Mouse (Mus musculus): Measurements from ENCODE around the gene Elmsan1. TPM values are rescaled to one million over a fixed set of nuclear protein-coding genes. Genes with fewer than 3 reads are reported as not detected.
A peak's percentile ranks its signal among the peaks of the same experiment; 100 is the strongest.

The Elmsan1 gene
- polyA plus RNA-seq, 1 experiment from 2014 or later, result 12.5 TPM

- H3K27ac ChIP-seq, result no peak overlapping the region
- no peak for ATAC-seq (ENCODE audit: borderline replicate concordance, extremely low read depth, low FRiP score, low TSS enrichment)
- H3K36me3 ChIP-seq, result no peaks in the 10 kb centered on the region
- no peak overlapping the region for H3K9ac ChIP-seq
- no peak overlapping the region for H3K4me3 ChIP-seq
- H3K27me3 ChIP-seq, result no peaks in the 10 kb centered on the region
- no peak overlapping the region for H3K4me2 ChIP-seq
- WGBS, result 63% methylated on average over 18 of the region's 18 CpGs
- H3K9me3 ChIP-seq, result no peaks in the 10 kb centered on the region
- H3K4me1 ChIP-seq, result peaks cover 67% of the 10 kb centered on the region
Observed at GRCm38 (mm10) chr12:84201686-84202484, 16.8 kb downstream of the Elmsan1 start.

GRCm38 (mm10) chr12:84201222-84201621, 17.5 kb downstream of the Elmsan1 start:
- Histone ChIP-seq H3K9me3 (no peaks in the 10 kb centered on the region), H3K27ac (no peak overlapping the region), H3K27me3 (no peaks in the 10 kb centered on the region), H3K36me3 (no peaks in the 10 kb centered on the region), H3K4me1 (peaks cover 60% of the 10 kb centered on the region), H3K4me3 (no peak overlapping the region), H3K4me2 (no peak overlapping the region), H3K9ac (no peak overlapping the region)
- WGBS, result 57% methylated on average over 4 of the region's 4 CpGs
- ATAC-seq (ENCODE audit: borderline replicate concordance, extremely low read depth, low FRiP score, low TSS enrichment), result no peak

- no peak overlapping the region for H3K27ac ChIP-seq
- peaks cover 62% of the 10 kb centered on the region for H3K4me1 ChIP-seq
- no peak for ATAC-seq (ENCODE audit: borderline replicate concordance, extremely low read depth, low FRiP score, low TSS enrichment)
- H3K9me3 ChIP-seq, result no peaks in the 10 kb centered on the region
- H3K4me3 ChIP-seq, result no peak overlapping the region
- H3K36me3 ChIP-seq, result no peaks in the 10 kb centered on the region
- H3K9ac ChIP-seq, result no peak overlapping the region
- no peaks in the 10 kb centered on the region for H3K27me3 ChIP-seq
- WGBS, result 57% methylated on average over 10 of the region's 10 CpGs
- H3K4me2 ChIP-seq, result no peak overlapping the region
Observed at GRCm38 (mm10) chr12:84198880-84199279, 19.8 kb downstream of the Elmsan1 start.

- Histone ChIP-seq H3K36me3 (no peaks in the 10 kb centered on the region), H3K4me1 (peaks cover 55% of the 10 kb centered on the region), H3K9me3 (no peaks in the 10 kb centered on the region), H3K27me3 (no peaks in the 10 kb centered on the region), H3K4me2 (no peak overlapping the region), H3K9ac (no peak overlapping the region), H3K4me3 (no peak overlapping the region), H3K27ac (no peak overlapping the region)
- WGBS, result 50% methylated on average over 8 of the region's 8 CpGs
- ATAC-seq (ENCODE audit: borderline replicate concordance, extremely low read depth, low FRiP score, low TSS enrichment), result no peak
Observed at GRCm38 (mm10) chr12:84198076-84198679, 20.5 kb downstream of the Elmsan1 start.

GRCm38 (mm10) chr12:84195195-84195594, 23.5 kb downstream of the Elmsan1 start:
- ATAC-seq (ENCODE audit: borderline replicate concordance, extremely low read depth, low FRiP score, low TSS enrichment), result no peak
- H3K4me2 ChIP-seq, result no peak overlapping the region
- H3K9ac ChIP-seq, result no peak overlapping the region
- peaks cover 56% of the 10 kb centered on the region for H3K4me1 ChIP-seq
- no peak overlapping the region for H3K27ac ChIP-seq
- no peak overlapping the region for H3K4me3 ChIP-seq
- H3K9me3 ChIP-seq, result no peaks in the 10 kb centered on the region
- no peaks in the 10 kb centered on the region for H3K36me3 ChIP-seq
- H3K27me3 ChIP-seq, result no peaks in the 10 kb centered on the region
- 35% methylated on average over 6 of the region's 6 CpGs for WGBS

- H3K4me1 ChIP-seq, result peaks cover 63% of the 10 kb centered on the region
- H3K9ac ChIP-seq, result no peak overlapping the region; the same call in 1 of the 2 replicates
- peak overlapping the region; percentile 99 for H3K27ac ChIP-seq
- H3K9me3 ChIP-seq, result no peaks in the 10 kb centered on the region
- WGBS, result 3% methylated on average over 13 of the region's 13 CpGs
- no peaks in the 10 kb centered on the region for H3K36me3 ChIP-seq
- peak overlapping the region; percentile 74 for H3K4me3 ChIP-seq
- no peak for ATAC-seq (ENCODE audit: borderline replicate concordance, extremely low read depth, low FRiP score, low TSS enrichment)
- peak overlapping the region; percentile 94 for H3K4me2 ChIP-seq
- no peaks in the 10 kb centered on the region for H3K27me3 ChIP-seq
Observed at GRCm38 (mm10) chr12:84194400-84195109, 24.1 kb downstream of the Elmsan1 start.

- H3K4me3 ChIP-seq, result peak overlapping the region; percentile 74
- peaks cover 66% of the 10 kb centered on the region for H3K4me1 ChIP-seq
- no peaks in the 10 kb centered on the region for H3K27me3 ChIP-seq
- peak overlapping the region; percentile 86 for H3K9ac ChIP-seq
- peak overlapping the region; percentile 94 for H3K4me2 ChIP-seq
- peak overlapping the region; percentile 99 for H3K27ac ChIP-seq
- peak; percentile 93 for ATAC-seq (ENCODE audit: borderline replicate concordance, extremely low read depth, low FRiP score, low TSS enrichment)
- no peaks in the 10 kb centered on the region for H3K9me3 ChIP-seq
- H3K36me3 ChIP-seq, result no peaks in the 10 kb centered on the region
- under 1% methylated on average over 48 of the region's 49 CpGs for WGBS
Observed at GRCm38 (mm10) chr12:84193642-84194399, 24.9 kb downstream of the Elmsan1 start.

- no peaks in the 10 kb centered on the region for H3K27me3 ChIP-seq
- H3K9me3 ChIP-seq, result no peaks in the 10 kb centered on the region
- H3K4me1 ChIP-seq, result peaks cover 66% of the 10 kb centered on the region
- ATAC-seq (ENCODE audit: borderline replicate concordance, extremely low read depth, low FRiP score, low TSS enrichment), result peak; percentile 10; the same call in 1 of the 2 replicates
- H3K9ac ChIP-seq, result peak overlapping the region; percentile 86
- peak overlapping the region; percentile 99 for H3K27ac ChIP-seq
- WGBS, result 2% methylated on average over 97 of the region's 102 CpGs
- no peaks in the 10 kb centered on the region for H3K36me3 ChIP-seq
- H3K4me3 ChIP-seq, result peak overlapping the region; percentile 74
- H3K4me2 ChIP-seq, result peak overlapping the region; percentile 94
Observed at GRCm38 (mm10) chr12:84192741-84193641, 25.7 kb downstream of the Elmsan1 start.

- no peaks in the 10 kb centered on the region for H3K27me3 ChIP-seq
- H3K27ac ChIP-seq, result peak overlapping the region; percentile 99
- no peaks in the 10 kb centered on the region for H3K36me3 ChIP-seq
- peaks cover 69% of the 10 kb centered on the region for H3K4me1 ChIP-seq
- peak overlapping the region; percentile 86 for H3K9ac ChIP-seq
- H3K4me2 ChIP-seq, result peak overlapping the region; percentile 94
- 4% methylated on average over 13 of the region's 13 CpGs for WGBS
- ATAC-seq (ENCODE audit: borderline replicate concordance, extremely low read depth, low FRiP score, low TSS enrichment), result no peak
- no peaks in the 10 kb centered on the region for H3K9me3 ChIP-seq
- peak overlapping the region; percentile 74 for H3K4me3 ChIP-seq
Observed at GRCm38 (mm10) chr12:84192280-84192679, 26.4 kb downstream of the Elmsan1 start.

- peak overlapping the region; percentile 86 for H3K9ac ChIP-seq
- H3K27me3 ChIP-seq, result no peaks in the 10 kb centered on the region
- peaks cover 74% of the 10 kb centered on the region for H3K4me1 ChIP-seq
- peak overlapping the region; percentile 94 for H3K4me2 ChIP-seq
- no peaks in the 10 kb centered on the region for H3K9me3 ChIP-seq
- peak overlapping the region; percentile 74 for H3K4me3 ChIP-seq
- H3K27ac ChIP-seq, result no peak overlapping the region
- no peaks in the 10 kb centered on the region for H3K36me3 ChIP-seq
- 27% methylated on average over 5 of the region's 5 CpGs for WGBS
- no peak for ATAC-seq (ENCODE audit: borderline replicate concordance, extremely low read depth, low FRiP score, low TSS enrichment)
Observed at GRCm38 (mm10) chr12:84191770-84192169, 26.9 kb downstream of the Elmsan1 start.

Measured in lung, embryonic 15.5 days (tissue).